8 mouse cellular contexts compared by ENCODE assay signal in the genomic region with DNA sequence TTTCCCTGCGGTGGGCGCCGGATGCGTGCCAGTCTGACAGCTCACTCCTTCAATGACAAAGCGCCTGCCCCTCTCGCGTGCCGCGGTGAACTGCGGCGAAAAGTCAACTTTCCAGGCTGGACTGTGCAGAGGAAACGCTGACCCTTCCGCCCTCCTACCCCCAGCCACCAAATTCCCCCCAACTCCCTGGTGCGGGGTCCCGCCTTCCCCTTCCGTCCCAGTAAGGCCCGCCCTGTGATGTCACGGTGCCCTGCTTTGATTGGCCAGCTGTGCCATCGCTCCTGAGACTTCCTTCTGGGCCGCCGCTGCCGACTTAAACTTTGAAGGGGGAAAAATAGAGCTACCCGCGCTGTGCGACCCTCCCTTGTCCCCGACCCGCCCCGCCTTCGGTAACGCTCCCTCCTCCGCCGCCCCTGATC. TPM values are rescaled to one million over a fixed set of nuclear protein-coding genes. Genes with fewer than 3 reads are reported as not detected.
A peak's percentile ranks its signal among the peaks of the same experiment; 100 is the strongest.
DNase-seq lines count a peak whose midpoint lies in the region; ATAC-seq and TF ChIP-seq lines count a peak whose summit lies in the region.

Gene Prkd2 (plus strand): TSS at position 258 of the 419 bp plus-strand sequence.

- H3K4me1 ChIP-seq in ES-Bruce4 (ENCODE audit: control insufficient read depth, insufficient read depth, low read length): peaks cover 2% of the 10 kb centered on the region
- H3K4me1 ChIP-seq in forebrain, embryonic 13.5 days: peaks cover 28% of the 10 kb centered on the region
- H3K4me1 ChIP-seq in heart, postnatal 0 days (ENCODE audit: control insufficient read depth, insufficient read depth): peaks cover 10% of the 10 kb centered on the region; the same call in 1 of the 2 replicates
- peaks cover 16 to 17% of the 10 kb centered on the region in 2 experiments for H3K4me1 ChIP-seq in liver, embryonic 14.5 days (replicated peaks; ENCODE audit: control insufficient read depth in 2 of 2, insufficient read depth in 2 of 2, low read length in 1 of 2)
- H3K4me1 ChIP-seq in stomach, embryonic 15.5 days: peaks cover 31% of the 10 kb centered on the region

- peak within 1 kb of the TSS; percentile 98 for H3K4me2 ChIP-seq in forebrain, embryonic 13.5 days
- H3K4me2 ChIP-seq in heart, postnatal 0 days (ENCODE audit: low read depth, low read length): peak within 1 kb of the TSS; percentile 96
- peak within 1 kb of the TSS; percentile 84 for H3K4me2 ChIP-seq in liver, embryonic 14.5 days (ENCODE audit: low read depth)
- H3K4me2 ChIP-seq in stomach, embryonic 15.5 days: peak within 1 kb of the TSS; percentile 96

- H3K36me3 ChIP-seq in ES-Bruce4 (ENCODE audit: control insufficient read depth, insufficient read depth, low read length, poor library complexity, severe bottlenecking): peaks cover 8% of the 10 kb centered on the region
- H3K36me3 ChIP-seq in forebrain, embryonic 13.5 days (ENCODE audit: poor library complexity, severe bottlenecking): peaks cover 46% of the 10 kb centered on the region
- H3K36me3 ChIP-seq in heart, postnatal 0 days (replicated peaks; ENCODE audit: control insufficient read depth, insufficient read depth, low read length): peaks cover 48% of the 10 kb centered on the region
- peaks cover 10% of the 10 kb centered on the region for H3K36me3 ChIP-seq in liver, embryonic 14.5 days (replicated peaks; ENCODE audit: control insufficient read depth, insufficient read depth, low read depth)
- H3K36me3 ChIP-seq in stomach, embryonic 15.5 days: peaks cover 29% of the 10 kb centered on the region

- ATAC-seq in cerebellum, adult (ENCODE audit: insufficient number of reproducible peaks, low FRiP score, low TSS enrichment): peak; percentile 69
- peak; percentile 94 for ATAC-seq in forebrain, embryonic 13.5 days
- ATAC-seq in heart, postnatal 0 days (ENCODE audit: insufficient read depth, low read depth): peak; percentile 85
- ATAC-seq in liver, embryonic 14.5 days (ENCODE audit: insufficient read depth): peak; percentile 74
- ATAC-seq in stomach, embryonic 15.5 days (ENCODE audit: insufficient read depth, low FRiP score, low read depth): peak; percentile 83

- H3K9me3 ChIP-seq in ES-Bruce4 (replicated peaks; ENCODE audit: control insufficient read depth, insufficient read depth, low read length, poor library complexity, severe bottlenecking): no peaks in the 10 kb centered on the region
- no peaks in the 10 kb centered on the region for H3K9me3 ChIP-seq in forebrain, embryonic 13.5 days (replicated peaks)
- H3K9me3 ChIP-seq in heart, postnatal 0 days (replicated peaks; ENCODE audit: control insufficient read depth, low read length): no peaks in the 10 kb centered on the region
- H3K9me3 ChIP-seq in liver, embryonic 14.5 days (ENCODE audit: control insufficient read depth, low read length): no peaks in the 10 kb centered on the region
- H3K9me3 ChIP-seq in stomach, embryonic 15.5 days: no peaks in the 10 kb centered on the region

- TF ChIP-seq EP300 in ES-Bruce4 (IDR thresholded peaks at IDR 0.05; ENCODE audit: insufficient read depth, low read depth, low read length): no peak
- TF ChIP-seq EP300 in heart, postnatal 0 days (IDR thresholded peaks at IDR 0.05; ENCODE audit: low read depth): no peak
- TF ChIP-seq EP300 in liver, embryonic 14.5 days (IDR thresholded peaks at IDR 0.05; ENCODE audit: low read depth): no peak

- peak within 1 kb of the TSS; percentile 51 for H3K9ac ChIP-seq in ES-Bruce4 (ENCODE audit: low read depth, poor library complexity, severe bottlenecking)
- peak within 1 kb of the TSS; percentile 82 for H3K9ac ChIP-seq in forebrain, embryonic 13.5 days
- H3K9ac ChIP-seq in heart, postnatal 0 days (replicated peaks; ENCODE audit: low read depth, low read length): peak within 1 kb of the TSS; percentile 83
- H3K9ac ChIP-seq in liver, embryonic 14.5 days (replicated peaks): peak within 1 kb of the TSS; percentile 79
- peak within 1 kb of the TSS; percentile 62 for H3K9ac ChIP-seq in stomach, embryonic 15.5 days

- peak; percentile 28 for TF ChIP-seq POLR2A in ES-Bruce4 (IDR thresholded peaks at IDR 0.05; ENCODE audit: insufficient read depth, low read length)

- under 1% methylated on average over 20 of the region's 32 CpGs for WGBS in forebrain, embryonic 13.5 days
- WGBS in heart, postnatal 0 days: under 1% methylated on average over 31 of the region's 32 CpGs
- WGBS in liver, embryonic 14.5 days (ENCODE audit: insufficient replicate concordance): 1% methylated on average over 32 of the region's 32 CpGs
- WGBS in stomach, embryonic 15.5 days: 1% methylated on average over 32 of the region's 32 CpGs

- H3K4me3 ChIP-seq in ES-Bruce4 (ENCODE audit: low read depth, low read length): peak within 1 kb of the TSS; percentile 71
- peak within 1 kb of the TSS; percentile 62 for H3K4me3 ChIP-seq in forebrain, embryonic 13.5 days
- peak within 1 kb of the TSS; percentile 84 for H3K4me3 ChIP-seq in heart, postnatal 0 days (ENCODE audit: low read depth, low read length)
- H3K4me3 ChIP-seq in liver, embryonic 14.5 days (ENCODE audit: insufficient read depth in 1 of 2, low read depth in 2 of 2, low read length in 2 of 2): peak within 1 kb of the TSS; percentile 63 to 68
- H3K4me3 ChIP-seq in stomach, embryonic 15.5 days (replicated peaks): peak within 1 kb of the TSS; percentile 63

- no peaks in the 10 kb centered on the region for H3K27me3 ChIP-seq in ES-Bruce4 (ENCODE audit: control insufficient read depth, insufficient read depth, low read length, poor library complexity, severe bottlenecking)
- H3K27me3 ChIP-seq in forebrain, embryonic 13.5 days: no peaks in the 10 kb centered on the region
- H3K27me3 ChIP-seq in heart, postnatal 0 days (ENCODE audit: control insufficient read depth, insufficient read depth, low read length): no peaks in the 10 kb centered on the region
- H3K27me3 ChIP-seq in liver, embryonic 14.5 days (ENCODE audit: control insufficient read depth, insufficient read depth, low read length): no peaks in the 10 kb centered on the region
- H3K27me3 ChIP-seq in stomach, embryonic 15.5 days (replicated peaks): no peaks in the 10 kb centered on the region

- no peak within 1 kb of the TSS for H3K27ac ChIP-seq in ES-Bruce4 (ENCODE audit: insufficient read depth, low read length)
- H3K27ac ChIP-seq in forebrain, embryonic 13.5 days: peak within 1 kb of the TSS; percentile 54; the same call in 1 of the 2 replicates
- H3K27ac ChIP-seq in heart, postnatal 0 days (ENCODE audit: low read depth): peak within 1 kb of the TSS; percentile 90
- 0 out of 2 replicates have a peak within 1 kb of the TSS, but pooled peaks have one; percentile 25 for H3K27ac ChIP-seq in liver, embryonic 14.5 days
- H3K27ac ChIP-seq in stomach, embryonic 15.5 days: peak within 1 kb of the TSS; percentile 81

- peak; percentile 91 for DNase-seq in heart, postnatal 0 days (ENCODE audit: low spot score)
- DNase-seq in kidney, postnatal 36 days: peak; percentile 95 to 96
- DNase-seq in liver, embryonic 14.5 days (ENCODE audit: low read depth in 3 of 3, low spot score in 3 of 3): peak; percentile 62 to 72 (median 64)
- peak; percentile 90 for DNase-seq in neural tube, embryonic 10.5 days (ENCODE audit: extremely low spot score, low spot score)

- no peak for TF ChIP-seq CTCF in ES-Bruce4 (IDR thresholded peaks at IDR 0.05; ENCODE audit: low read depth, low read length)
- TF ChIP-seq CTCF in heart, postnatal 0 days (IDR thresholded peaks at IDR 0.05; ENCODE audit: low read depth): no peak
- no peak for TF ChIP-seq CTCF in liver, embryonic 14.5 days (IDR thresholded peaks at IDR 0.05; ENCODE audit: low read depth)

RNA-seq across cellular contexts. Expression of gene Prkd2, which starts in this region (rescaled TPM):
- 18.4 and 18.5 TPM in 2 replicates for polyA plus RNA-seq in ES-Bruce4 (2011; ENCODE audit: insufficient read depth, insufficient read length, low read depth, missing spikeins)
- 7.7 and 8.3 TPM in 2 replicates for polyA plus RNA-seq in forebrain, embryonic 13.5 days (2015; fragmentation: Nextera tagmentation; extraction: Ambion mirVana)
- 10.6 and 13.4 TPM in 2 replicates for total RNA-seq in heart, postnatal 0 days (2014; rRNA removed; ENCODE audit: low replicate concordance)
- 8.3 and 8.8 TPM in 2 replicates for polyA plus RNA-seq in heart, postnatal 0 days (2015; fragmentation: Nextera tagmentation; extraction: Ambion mirVana)
- polyA plus RNA-seq in liver, embryonic 14.5 days (2012; rRNA removed): 2.5 and 3.2 TPM in 2 replicates
- 1.8 and 2.2 TPM in 2 replicates for polyA plus RNA-seq in liver, embryonic 14.5 days (2014; fragmentation: Nextera tagmentation; extraction: Ambion mirVana)
- polyA plus RNA-seq in stomach, embryonic 15.5 days (2015; fragmentation: Nextera tagmentation; extraction: Ambion mirVana): 11.6 and 12.2 TPM in 2 replicates
